Comparison of ENCODE assay signal across 14 mouse cellular contexts in the genomic region with DNA sequence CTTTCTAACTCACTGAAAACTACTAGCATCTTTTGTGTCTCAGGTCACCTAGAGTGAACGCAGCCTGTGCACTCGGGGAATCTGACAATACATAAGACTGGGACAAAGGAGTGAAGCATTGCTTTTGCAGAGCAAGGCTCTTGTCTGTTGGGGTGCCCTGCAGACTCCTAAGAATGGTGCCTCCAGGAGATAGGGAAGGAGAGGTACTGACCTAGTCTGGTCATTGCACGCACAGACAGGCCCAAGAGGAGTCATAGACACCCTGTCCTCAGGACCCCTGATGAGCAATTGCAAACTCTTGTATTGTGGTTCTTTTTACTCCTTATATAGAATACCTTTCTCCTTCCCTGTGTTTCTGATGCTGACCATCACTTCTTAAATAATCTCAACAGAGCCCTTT.
"Had no signal": no experiment of that assay in that cellular context is flagged by ENCODE, and none has a peak within 500 bp of the region (broad histone marks: within the 10 kb centered on the region; RNA-seq: fewer than 3 reads in every experiment).

No protein-coding gene starts in this region.

- H3K27ac ChIP-seq: left cerebral cortex, adult 2 months; limb, embryonic 12.5 days; liver, embryonic 13.5 days; lung, embryonic 15.5 days; macrophage; neural tube, embryonic 12.5 days; stomach, postnatal 0 days had no signal

- H3K4me1 ChIP-seq: liver, embryonic 13.5 days; megakaryocyte, embryonic 14.5 days had no signal

- H3K9me3 ChIP-seq: limb, embryonic 12.5 days; liver, embryonic 13.5 days; lung, embryonic 15.5 days; megakaryocyte, embryonic 14.5 days; neural tube, embryonic 12.5 days had no signal

- H3K27me3 ChIP-seq: limb, embryonic 12.5 days; liver, embryonic 13.5 days; neural tube, embryonic 12.5 days had no signal

- H3K4me3 ChIP-seq: left cerebral cortex, adult 2 months; limb, embryonic 12.5 days; liver, embryonic 13.5 days; lung, embryonic 15.5 days; megakaryocyte, embryonic 14.5 days; neural tube, embryonic 12.5 days had no signal

- H3K9ac ChIP-seq: limb, embryonic 12.5 days; liver, embryonic 13.5 days; liver, postnatal 0 days; lung, embryonic 15.5 days; neural tube, embryonic 12.5 days had no signal

- ATAC-seq: liver, postnatal 0 days had no signal

- H3K4me2 ChIP-seq: limb, embryonic 12.5 days; liver, embryonic 13.5 days; lung, embryonic 15.5 days; neural tube, embryonic 12.5 days had no signal

- H3K36me3 ChIP-seq: liver, embryonic 13.5 days; lung, embryonic 15.5 days; neural tube, embryonic 12.5 days had no signal

- DNase-seq: kidney, postnatal 25 days; liver; liver, embryonic 13.5 days; liver, postnatal 0 days; lung, postnatal 14 days; midbrain, embryonic 14.5 days; thymus, postnatal 4 days had no signal
